Mouse (Mus musculus) thymus, postnatal 0 days (tissue): ENCODE data around the gene Foxred1. TPM values are rescaled to one million over a fixed set of nuclear protein-coding genes. Genes with fewer than 3 reads are reported as not detected.

ENCODE experiments used
- DNase-seq: peaks from one replicate; pipeline ENCODE4 v3.0.0-alpha.2; 2015; ENCODE audit warnings: low spot score
- polyA plus RNA-seq: library from polyadenylated mRNA; unstranded; fragments of >200 nt; fragmentation: Nextera tagmentation; extraction: Ambion mirVana; gene quantifications from 2 replicates; pipeline ENCODE4 v1.2.1, GENCODE M21; 2015

Foxred1 gene
- polyA plus RNA-seq, 1 experiment from 2014 or later, result 35.7 TPM

- DNase-seq, result no peak
Measured at GRCm38 (mm10) chr9:35192983-35193542, 17.8 kb downstream of the Foxred1 start.

- no peak for DNase-seq
Measured at GRCm38 (mm10) chr9:35188700-35189099, 22.2 kb downstream of the Foxred1 start.

- DNase-seq, result no peak
Measured at GRCm38 (mm10) chr9:35187351-35187903, 23.4 kb downstream of the Foxred1 start.

- DNase-seq, result no peak
Measured at GRCm38 (mm10) chr9:35186430-35186829, 24.4 kb downstream of the Foxred1 start.

- DNase-seq, result no peak
Measured at GRCm38 (mm10) chr9:35183359-35183758, 27.5 kb downstream of the Foxred1 start.

- no peak for DNase-seq
Measured at GRCm38 (mm10) chr9:35182832-35183231, 28.0 kb downstream of the Foxred1 start.

- DNase-seq, result no peak
Measured at GRCm38 (mm10) chr9:35176124-35176659, 34.7 kb downstream of the Foxred1 start.

- peak; percentile 95 for DNase-seq
Measured at GRCm38 (mm10) chr9:35175251-35176123, 35.4 kb downstream of the Foxred1 start, which contains the start of gene Dcps. Gene Dcps, minus strand, starts transcription at chr9:35176061.

- no peak for DNase-seq
Measured at GRCm38 (mm10) chr9:35173331-35173730, 37.5 kb downstream of the Foxred1 start.

- no peak for DNase-seq
Measured at GRCm38 (mm10) chr9:35170071-35170470, 40.8 kb downstream of the Foxred1 start.

GRCm38 (mm10) chr9:35166798-35167635 is 43.8 kb downstream of the Foxred1 start:
- no peak for DNase-seq

GRCm38 (mm10) chr9:35166144-35166797 is 44.6 kb downstream of the Foxred1 start:
- peak; percentile 13 for DNase-seq

GRCm38 (mm10) chr9:35164142-35164874 is 46.5 kb downstream of the Foxred1 start:
- DNase-seq, result no peak

- DNase-seq, result no peak
Measured at GRCm38 (mm10) chr9:35163011-35163690, 47.7 kb downstream of the Foxred1 start.

- no peak for DNase-seq
Measured at GRCm38 (mm10) chr9:35161721-35162120, 49.1 kb downstream of the Foxred1 start.

GRCm38 (mm10) chr9:35160662-35161061 is 50.2 kb downstream of the Foxred1 start:
- no peak for DNase-seq

- DNase-seq, result no peak
Measured at GRCm38 (mm10) chr9:35158477-35158876, 52.4 kb downstream of the Foxred1 start.

GRCm38 (mm10) chr9:35156862-35157261 is 54.0 kb downstream of the Foxred1 start:
- no peak for DNase-seq

- DNase-seq, result no peak
Measured at GRCm38 (mm10) chr9:35156002-35156710, 54.7 kb downstream of the Foxred1 start.
